In genomic region chr13:4001687-4002086, GRCm38 (mm10) we compare ENCODE assay signal across 9 mouse cellular contexts. TPM values are rescaled to one million over a fixed set of nuclear protein-coding genes. Genes with fewer than 3 reads are reported as not detected.
A peak's percentile ranks its signal among the peaks of the same experiment; 100 is the strongest.
DNase-seq lines count a peak whose midpoint lies in the region; ATAC-seq and TF ChIP-seq lines count a peak whose summit lies in the region.
"Had no signal": no experiment of that assay in that cellular context is flagged by ENCODE, and none has a peak within 500 bp of the region (broad histone marks: within the 10 kb centered on the region; RNA-seq: fewer than 3 reads in every experiment).

No protein-coding gene starts in this region.

- no peaks in the 10 kb centered on the region for H3K4me1 ChIP-seq in cerebellum, adult 2 months (ENCODE audit: control insufficient read depth, insufficient read depth, low read length)
- no peaks in the 10 kb centered on the region for H3K4me1 ChIP-seq in intestine, postnatal 0 days (replicated peaks; ENCODE audit: control insufficient read depth, insufficient read depth, low read length)
- no peaks in the 10 kb centered on the region for H3K4me1 ChIP-seq in midbrain, postnatal 0 days (ENCODE audit: insufficient read depth, low read length)
- H3K4me1 ChIP-seq: stomach, embryonic 15.5 days had no signal

- H3K9ac ChIP-seq in intestine, postnatal 0 days (ENCODE audit: low read depth, low read length), result no peak overlapping the region
- no peak overlapping the region for H3K9ac ChIP-seq in midbrain, postnatal 0 days (replicated peaks; ENCODE audit: low read length, poor library complexity, severe bottlenecking)
- H3K9ac ChIP-seq: stomach, embryonic 15.5 days had no signal

- H3K27me3 ChIP-seq in cerebellum, adult 2 months (ENCODE audit: control insufficient read depth, insufficient read depth, low read length), result no peaks in the 10 kb centered on the region
- no peaks in the 10 kb centered on the region for H3K27me3 ChIP-seq in intestine, postnatal 0 days (replicated peaks; ENCODE audit: control insufficient read depth, insufficient read depth, low read length)
- H3K27me3 ChIP-seq in midbrain, postnatal 0 days (ENCODE audit: insufficient read depth, low read length), result no peaks in the 10 kb centered on the region
- H3K27me3 ChIP-seq: stomach, embryonic 15.5 days had no signal

- peak; percentile 50; the same call in 1 of the 2 replicates for TF ChIP-seq CTCF in cerebellum, adult 2 months (IDR thresholded peaks at IDR 0.05; ENCODE audit: borderline replicate concordance, insufficient read depth, low read depth, low read length)
- peak; percentile 91 for TF ChIP-seq CTCF in intestine, postnatal 0 days (IDR thresholded peaks at IDR 0.05; ENCODE audit: low read depth)
- TF ChIP-seq CTCF in midbrain, postnatal 0 days (IDR thresholded peaks at IDR 0.05), result peak; percentile 80

- intact Hi-C loops in left cerebral cortex, postnatal 25 days (cut with DNase I), result loop anchor here (1.0 to 5.0 kb wide), 3 partner anchors 64 to 336 kb away; no protein-coding TSS in a partner anchor

- no peaks in the 10 kb centered on the region for H3K36me3 ChIP-seq in intestine, postnatal 0 days (ENCODE audit: control insufficient read depth, insufficient read depth)
- no peaks in the 10 kb centered on the region for H3K36me3 ChIP-seq in midbrain, postnatal 0 days (ENCODE audit: insufficient read depth, low read length)
- H3K36me3 ChIP-seq: stomach, embryonic 15.5 days had no signal

- no peak overlapping the region for H3K27ac ChIP-seq in cerebellum, adult 2 months (ENCODE audit: insufficient read depth, low read length)
- no peak overlapping the region for H3K27ac ChIP-seq in intestine, postnatal 0 days (ENCODE audit: low read depth, low read length)
- no peak overlapping the region for H3K27ac ChIP-seq in midbrain, postnatal 0 days (ENCODE audit: low read depth, low read length)
- H3K27ac ChIP-seq: stomach, embryonic 15.5 days had no signal

- peak; percentile 81 for DNase-seq in 3T3-L1 (ENCODE audit: low read depth, low spot score)
- DNase-seq in MN1 (ENCODE audit: low spot score), result peak; percentile 51
- peak; percentile 20 to 33 for DNase-seq in cerebellum, adult 2 months
- peak; percentile 75 to 77 for DNase-seq in left cerebral cortex, postnatal 25 days (ENCODE audit: low spot score in 2 of 2)
- DNase-seq in midbrain, postnatal 0 days (ENCODE audit: low spot score), result peak; percentile 63
- DNase-seq in telencephalon, adult 2 months (ENCODE audit: low read depth, low spot score), result peak; percentile 31

- H3K4me3 ChIP-seq in cerebellum, adult 2 months (replicated peaks; ENCODE audit: insufficient read depth, low read depth, low read length), result no peak overlapping the region
- no peak overlapping the region for H3K4me3 ChIP-seq in intestine, postnatal 0 days (ENCODE audit: low read depth, low read length)
- no peak overlapping the region for H3K4me3 ChIP-seq in midbrain, postnatal 0 days (ENCODE audit: low read depth, low read length)
- H3K4me3 ChIP-seq: stomach, embryonic 15.5 days had no signal

- 14% methylated on average over 3 of the region's 3 CpGs for WGBS in cerebellum, adult 2 months
- 5% methylated on average over 3 of the region's 3 CpGs for WGBS in intestine, postnatal 0 days
- 15% methylated on average over 3 of the region's 3 CpGs for WGBS in midbrain, postnatal 0 days

- TF ChIP-seq POLR2A in cerebellum, adult 2 months (IDR thresholded peaks at IDR 0.05; ENCODE audit: borderline replicate concordance, insufficient read depth, low read length), result no peak

- H3K4me2 ChIP-seq in intestine, postnatal 0 days (replicated peaks; ENCODE audit: low read depth), result no peak overlapping the region
- H3K4me2 ChIP-seq in midbrain, postnatal 0 days (ENCODE audit: low read depth, low read length, poor library complexity, severe bottlenecking), result no peak overlapping the region
- H3K4me2 ChIP-seq: stomach, embryonic 15.5 days had no signal

- ATAC-seq in frontal cortex, adult (ENCODE audit: low TSS enrichment), result peak; percentile 96
- ATAC-seq in intestine, postnatal 0 days, result no peak
- ATAC-seq in midbrain, postnatal 0 days (ENCODE audit: low FRiP score), result 0 out of 2 replicates have a peak, but pooled peaks have one; percentile 52

- no peaks in the 10 kb centered on the region for H3K9me3 ChIP-seq in intestine, postnatal 0 days (ENCODE audit: control insufficient read depth)
- H3K9me3 ChIP-seq in midbrain, postnatal 0 days (ENCODE audit: low read length), result no peaks in the 10 kb centered on the region
- H3K9me3 ChIP-seq: stomach, embryonic 15.5 days had no signal

RNA-seq across cellular contexts. Expression of gene Akr1c14, which starts 47.1 kb away (rescaled TPM):
- polyA plus RNA-seq in cerebellum, adult 2 months (2012; rRNA removed), result 1.5 and 2.9 TPM in 2 replicates
- 8.5 and 11.0 TPM in 2 replicates for polyA plus RNA-seq in intestine, postnatal 0 days (2015; fragmentation: Nextera tagmentation; extraction: Ambion mirVana)
- total RNA-seq in left cerebral cortex, postnatal 25 days (2021), result 1 to 10 TPM in 1 of 2 experiments, under 1 TPM in 1; 0.94 to 1.8 TPM
- total RNA-seq in midbrain, postnatal 0 days (2014; rRNA removed), result 0.66 and 1.5 TPM in 2 replicates
- 1.1 and 1.2 TPM in 2 replicates for polyA plus RNA-seq in midbrain, postnatal 0 days (2015; fragmentation: Nextera tagmentation; extraction: Ambion mirVana)

RNA-seq across cellular contexts. Expression of gene Ucn3, which starts 56.5 kb away (rescaled TPM):
- polyA plus RNA-seq in cerebellum, adult 2 months (2012; rRNA removed), result not detected in 2 replicates
- 0.43 and 0.51 TPM in 2 replicates for polyA plus RNA-seq in intestine, postnatal 0 days (2015; fragmentation: Nextera tagmentation; extraction: Ambion mirVana)
- under 1 TPM in 1 of 2 experiments, not detected in 1; 0.23 TPM for total RNA-seq in left cerebral cortex, postnatal 25 days (2021)
- total RNA-seq in midbrain, postnatal 0 days (2014; rRNA removed), result 0.14 and 0.71 TPM in 2 replicates
- polyA plus RNA-seq in midbrain, postnatal 0 days (2015; fragmentation: Nextera tagmentation; extraction: Ambion mirVana), result 0.27 and 0.29 TPM in 2 replicates
- polyA plus RNA-seq: stomach, embryonic 15.5 days had no signal

Comparison
In these comparisons a context has a peak if more than half of its experiments do, and no peak if none do; other contexts are left out.
1. DNase-seq: peak in every context shown above with its lines; median percentile 81 in 3T3-L1; 76 in left cerebral cortex, postnatal 25 days; 63 in midbrain, postnatal 0 days; 51 in MN1; 31 in telencephalon, adult 2 months; 26 in cerebellum, adult 2 months.